ENCODE assay signal across 8 mouse cellular contexts in the genomic region with DNA sequence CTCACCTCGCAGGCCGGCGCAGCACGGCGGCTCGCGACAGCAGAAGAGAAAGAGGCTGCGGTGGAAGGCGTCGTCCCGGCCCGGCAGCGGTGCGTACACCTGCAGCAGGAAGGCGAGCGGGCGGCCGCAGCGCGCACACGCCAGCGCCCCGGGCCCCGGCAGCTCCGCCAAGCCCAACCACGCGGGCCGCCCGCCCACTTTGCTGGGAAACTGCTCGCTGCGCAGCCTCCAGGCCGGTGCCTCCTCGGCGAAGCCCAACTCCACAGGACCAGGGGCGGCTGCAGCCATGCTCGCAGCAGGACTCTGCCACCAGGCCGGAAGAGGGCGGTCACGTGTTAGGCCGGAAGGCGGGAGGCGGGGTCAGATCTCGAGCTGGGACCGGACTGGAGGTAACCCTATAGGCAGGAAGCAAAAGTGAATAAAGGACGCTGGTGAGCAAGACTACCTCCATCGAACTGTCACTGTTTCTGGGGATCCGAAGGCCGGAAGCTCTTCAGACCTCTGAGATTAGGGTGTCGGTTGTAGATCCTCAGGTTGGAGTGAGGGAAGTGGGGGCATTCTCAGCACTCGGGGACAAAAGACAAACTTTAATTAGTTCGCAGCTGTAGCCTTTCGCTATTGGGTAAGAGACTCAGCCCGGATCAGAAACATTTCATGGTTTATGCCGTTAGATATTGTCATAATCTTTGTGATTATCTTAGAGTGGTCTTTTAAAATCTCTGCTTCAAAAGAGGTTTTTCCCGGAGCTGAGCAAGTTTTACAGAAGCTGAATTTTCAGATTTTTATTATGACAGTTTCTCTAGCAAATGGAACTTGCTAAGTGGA. TPM values are rescaled to one million over a fixed set of nuclear protein-coding genes. Genes with fewer than 3 reads are reported as not detected.
DNase-seq lines count a peak whose midpoint lies in the region; ATAC-seq lines count a peak whose summit lies in the region.

A gene (minus strand): TSS at position 316 of the 825 bp plus-strand sequence.

- H3K4me1 ChIP-seq in brown adipose tissue, adult 24 weeks (ENCODE audit: control insufficient read depth, insufficient read depth, insufficient read length, low read length), result peaks cover 3% of the 10 kb centered on the region; the same call in 1 of the 2 replicates
- peaks cover 18% of the 10 kb centered on the region for H3K4me1 ChIP-seq in heart, embryonic 13.5 days
- H3K4me1 ChIP-seq in liver, embryonic 12.5 days, result peaks cover 24% of the 10 kb centered on the region
- peaks cover 6% of the 10 kb centered on the region for H3K4me1 ChIP-seq in stomach, embryonic 15.5 days

- WGBS in heart, embryonic 13.5 days, result under 1% methylated on average over 55 of the region's 55 CpGs
- under 1% methylated on average over 55 of the region's 55 CpGs for WGBS in liver, embryonic 12.5 days (ENCODE audit: insufficient replicate concordance)
- 1% methylated on average over 55 of the region's 55 CpGs for WGBS in stomach, embryonic 15.5 days

- H3K9ac ChIP-seq in heart, embryonic 13.5 days, result peak within 1 kb of the TSS; percentile 95
- peak within 1 kb of the TSS; percentile 88 for H3K9ac ChIP-seq in liver, embryonic 12.5 days
- H3K9ac ChIP-seq in stomach, embryonic 15.5 days, result peak within 1 kb of the TSS; percentile 93

- no peaks in the 10 kb centered on the region for H3K27me3 ChIP-seq in heart, embryonic 13.5 days (replicated peaks)
- no peaks in the 10 kb centered on the region for H3K27me3 ChIP-seq in liver, embryonic 12.5 days (replicated peaks)
- H3K27me3 ChIP-seq in stomach, embryonic 15.5 days (replicated peaks), result no peaks in the 10 kb centered on the region

- no peaks in the 10 kb centered on the region for H3K9me3 ChIP-seq in heart, embryonic 13.5 days
- H3K9me3 ChIP-seq in liver, embryonic 12.5 days (replicated peaks), result no peaks in the 10 kb centered on the region
- H3K9me3 ChIP-seq in stomach, embryonic 15.5 days, result no peaks in the 10 kb centered on the region

- H3K36me3 ChIP-seq in heart, embryonic 13.5 days, result peaks cover 31% of the 10 kb centered on the region
- H3K36me3 ChIP-seq in liver, embryonic 12.5 days, result peaks cover 34% of the 10 kb centered on the region
- H3K36me3 ChIP-seq in stomach, embryonic 15.5 days, result peaks cover 3% of the 10 kb centered on the region; the same call in 1 of the 2 replicates

- peak within 1 kb of the TSS; percentile 82 for H3K27ac ChIP-seq in brown adipose tissue, adult 24 weeks (replicated peaks; ENCODE audit: low read depth, low read length)
- peak within 1 kb of the TSS; percentile 89 for H3K27ac ChIP-seq in heart, embryonic 13.5 days (replicated peaks)
- peak within 1 kb of the TSS; percentile 86 for H3K27ac ChIP-seq in liver, embryonic 12.5 days
- H3K27ac ChIP-seq in stomach, embryonic 15.5 days, result peak within 1 kb of the TSS; percentile 88

- DNase-seq in CD4-positive, CD25-positive, alpha-beta regulatory T cell, adult 2 months (ENCODE audit: low read depth, low spot score), result peak; percentile 95
- peak; percentile 50 for DNase-seq in fat pad, adult 2 months (ENCODE audit: extremely low read depth, low read depth, low spot score)
- peak; percentile 97 for DNase-seq in kidney, postnatal 10 days
- peak; percentile 93 for DNase-seq in natural killer cell, adult 2 months (ENCODE audit: low spot score in 2 of 2)

- peak within 1 kb of the TSS; percentile 89 for H3K4me2 ChIP-seq in heart, embryonic 13.5 days
- H3K4me2 ChIP-seq in liver, embryonic 12.5 days, result peak within 1 kb of the TSS; percentile 88
- peak within 1 kb of the TSS; percentile 80 for H3K4me2 ChIP-seq in stomach, embryonic 15.5 days

- peak within 1 kb of the TSS; percentile 83 for H3K4me3 ChIP-seq in brown adipose tissue, adult 24 weeks (ENCODE audit: insufficient read depth, low read depth, low read length)
- peak within 1 kb of the TSS; percentile 83 for H3K4me3 ChIP-seq in heart, embryonic 13.5 days
- peak within 1 kb of the TSS; percentile 83 for H3K4me3 ChIP-seq in liver, embryonic 12.5 days
- H3K4me3 ChIP-seq in stomach, embryonic 15.5 days (replicated peaks), result peak within 1 kb of the TSS; percentile 93

- peak; percentile 98 for ATAC-seq in heart, embryonic 13.5 days (ENCODE audit: extremely low read depth, insufficient number of reproducible peaks, low FRiP score, low TSS enrichment)
- ATAC-seq in liver, embryonic 12.5 days, result peak; percentile 100
- peak; percentile 100 for ATAC-seq in stomach, embryonic 15.5 days (ENCODE audit: insufficient read depth, low FRiP score, low read depth)

RNA-seq across cellular contexts. Expression of the gene that starts here (rescaled TPM):
- polyA plus RNA-seq in brown adipose tissue, adult 24 weeks (2012; ENCODE audit: insufficient read depth, insufficient read length, missing spikeins), result 23.6 and 33.0 TPM in 2 replicates
- 27.7 and 34.7 TPM in 2 replicates for polyA plus RNA-seq in heart, embryonic 13.5 days (2015; fragmentation: Nextera tagmentation; extraction: Ambion mirVana)
- polyA plus RNA-seq in liver, embryonic 12.5 days (2016; fragmentation: Nextera tagmentation; extraction: Ambion mirVana), result 39.2 and 39.8 TPM in 2 replicates
- 45.1 and 52.8 TPM in 2 replicates for polyA plus RNA-seq in stomach, embryonic 15.5 days (2015; fragmentation: Nextera tagmentation; extraction: Ambion mirVana)

Comparison
In these comparisons a context has a peak if more than half of its experiments do, and no peak if none do; other contexts are left out.
1. Peak in every context shown above with its lines: DNase-seq, ATAC-seq, H3K4me3 ChIP-seq and H3K27ac ChIP-seq.